Mouse (Mus musculus) layer of hippocampus, adult 11-12 months (tissue): ENCODE results near the gene Ddx47.
A peak's percentile ranks its signal among the peaks of the same experiment; 100 is the strongest.

Experiments used
- DNase-seq: peaks from one replicate; pipeline ENCODE4 v3.0.0; 2022; ENCODE audit warnings: low spot score

Gene Ddx47

GRCm38 (mm10) chr6:135006372-135006771, 5.0 kb upstream of the Ddx47 start:
- no peak for DNase-seq

GRCm38 (mm10) chr6:135011734-135012116, 313 bp downstream of the Ddx47 start:
- DNase-seq: no peak

- no peak for DNase-seq
Measured at GRCm38 (mm10) chr6:135017211-135017610, 5.8 kb downstream of the Ddx47 start.

- DNase-seq: no peak
Measured at GRCm38 (mm10) chr6:135019564-135019963, 8.2 kb downstream of the Ddx47 start.

GRCm38 (mm10) chr6:135021633-135022032, 10.2 kb downstream of the Ddx47 start:
- no peak for DNase-seq

- no peak for DNase-seq
Measured at GRCm38 (mm10) chr6:135023379-135023778, 12.0 kb downstream of the Ddx47 start.

- DNase-seq: no peak
Measured at GRCm38 (mm10) chr6:135024781-135025420, 13.5 kb downstream of the Ddx47 start.

GRCm38 (mm10) chr6:135026232-135026631, 14.8 kb downstream of the Ddx47 start:
- peak; percentile 35 for DNase-seq

- no peak for DNase-seq
Measured at GRCm38 (mm10) chr6:135026755-135027154, 15.3 kb downstream of the Ddx47 start.

GRCm38 (mm10) chr6:135029246-135029645, 17.8 kb downstream of the Ddx47 start:
- no peak for DNase-seq

- no peak for DNase-seq
Measured at GRCm38 (mm10) chr6:135038674-135039073, 27.3 kb downstream of the Ddx47 start.

GRCm38 (mm10) chr6:135040275-135040871, 29.0 kb downstream of the Ddx47 start:
- DNase-seq: no peak

GRCm38 (mm10) chr6:135041930-135042329, 30.5 kb downstream of the Ddx47 start:
- DNase-seq: no peak

GRCm38 (mm10) chr6:135047276-135047675, 35.9 kb downstream of the Ddx47 start:
- DNase-seq: no peak

GRCm38 (mm10) chr6:135048509-135048908, 37.1 kb downstream of the Ddx47 start:
- no peak for DNase-seq

- DNase-seq: peak; percentile 28
Measured at GRCm38 (mm10) chr6:135048956-135049355, 37.5 kb downstream of the Ddx47 start.

GRCm38 (mm10) chr6:135053789-135054188, 42.4 kb downstream of the Ddx47 start:
- no peak for DNase-seq

- DNase-seq: no peak
Measured at GRCm38 (mm10) chr6:135055882-135056281, 44.5 kb downstream of the Ddx47 start.

GRCm38 (mm10) chr6:135060728-135061127, 49.3 kb downstream of the Ddx47 start:
- DNase-seq: no peak

GRCm38 (mm10) chr6:135064621-135065020, 53.2 kb downstream of the Ddx47 start:
- DNase-seq: no peak

- DNase-seq: no peak
Measured at GRCm38 (mm10) chr6:135065236-135065957, 54.0 kb downstream of the Ddx47 start, which contains the start of gene Gprc5a. Gprc5a (plus strand) TSS chr6:135065651.

- DNase-seq: no peak
Measured at GRCm38 (mm10) chr6:135066795-135067445, 55.5 kb downstream of the Ddx47 start.

- DNase-seq: no peak
Measured at GRCm38 (mm10) chr6:135068221-135068620, 56.8 kb downstream of the Ddx47 start.
